Mouse (Mus musculus): Measurements from ENCODE around the gene Ankzf1. TPM values are rescaled to one million over a fixed set of nuclear protein-coding genes. Genes with fewer than 3 reads are reported as not detected.
A peak's percentile ranks its signal among the peaks of the same experiment; 100 is the strongest.

The Ankzf1 gene
- total and polyA plus RNA-seq, 3 experiments = 5.5 to 16.7 TPM; not detected in 1

GRCm38 (mm10) chr1:75226138-75226537, 34.2 kb downstream of the Ankzf1 start (continued):
- no peak for TF ChIP-seq SMC3 (IDR thresholded peaks at IDR 0.05; ENCODE audit: low read depth, low read length)
- 0 out of 2 replicates have a peak, but pooled peaks have one; percentile 8 for TF ChIP-seq ELF1 (IDR thresholded peaks at IDR 0.05; ENCODE audit: low read depth, low read length)

DNA sequence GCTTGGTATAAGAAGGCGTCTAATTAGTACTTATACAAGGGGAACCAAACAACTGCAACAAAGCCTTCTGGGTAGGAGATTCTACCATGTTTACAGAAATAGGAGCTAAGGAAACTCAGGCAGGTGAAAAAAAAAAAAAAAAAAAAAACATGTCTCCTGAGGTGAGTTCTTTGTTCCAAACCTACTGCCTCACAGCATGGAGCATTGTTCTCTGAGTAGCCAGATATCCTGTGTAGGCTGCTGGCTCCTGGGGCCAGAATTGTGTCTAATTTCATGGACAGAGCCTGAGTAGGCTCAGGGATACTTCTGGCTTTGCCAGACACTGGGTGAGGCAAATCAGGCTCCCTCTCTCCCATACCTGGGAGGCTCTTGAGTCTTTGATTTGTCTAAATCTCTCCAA, 35.7 kb downstream of the Ankzf1 start:
- no peak overlapping the region for H3K4me3 ChIP-seq (ENCODE audit: control insufficient read depth in 1 of 2, insufficient read depth in 1 of 2, low read depth in 2 of 2, low read length in 2 of 2)
- H3K27ac ChIP-seq (ENCODE audit: control insufficient read depth, low read depth, low read length) = peak overlapping the region; percentile 53
- TF ChIP-seq ZKSCAN1 (IDR thresholded peaks at IDR 0.05; ENCODE audit: low read depth, low read length) = no peak
- TF ChIP-seq POLR2AphosphoS5 (IDR thresholded peaks at IDR 0.05; ENCODE audit: borderline replicate concordance, low read depth, low read length) = no peak
- no peak for TF ChIP-seq RCOR1 (IDR thresholded peaks at IDR 0.05; ENCODE audit: low read depth, low read length)
- TF ChIP-seq CTCF (IDR thresholded peaks at IDR 0.05 in 2 of 3, conservative IDR thresholded peaks at IDR 0.05 in 1 of 3; ENCODE audit: control insufficient read depth in 1 of 3, insufficient read depth in 1 of 3, low read depth in 2 of 3, low read length in 3 of 3, poor library complexity in 1 of 3, severe bottlenecking in 1 of 3) = no peak
- no peak for TF ChIP-seq ELF1 (IDR thresholded peaks at IDR 0.05; ENCODE audit: low read depth, low read length)
- no peak for TF ChIP-seq E2F4 (IDR thresholded peaks at IDR 0.05; ENCODE audit: borderline replicate concordance, low read depth, low read length)
- H3K4me1 ChIP-seq (ENCODE audit: control insufficient read depth in 1 of 2, insufficient read depth in 2 of 2, low read length in 2 of 2) = peaks cover 38 to 74% of the 10 kb centered on the region in 2 experiments
- no peaks in the 10 kb centered on the region for H3K27me3 ChIP-seq (ENCODE audit: control insufficient read depth in 1 of 2, insufficient read depth in 2 of 2, low read length in 2 of 2)
- no peaks in the 10 kb centered on the region; the same call in 1 of the 2 replicates for H3K79me2 ChIP-seq (ENCODE audit: control insufficient read depth, insufficient read depth, low read length, poor library complexity)
- no peak for DNase-seq (ENCODE audit: low read depth, low spot score)
- H3K36me3 ChIP-seq (ENCODE audit: control insufficient read depth in 1 of 2, insufficient read depth in 2 of 2, low read length in 2 of 2) = peaks cover 0 to 61% of the 10 kb centered on the region in 2 experiments; a peak in 2 of 4 replicates
- no peaks in the 10 kb centered on the region for H3K9me3 ChIP-seq (replicated peaks; ENCODE audit: insufficient read depth, low read length)
- peak overlapping the region; percentile 37 for H3K9ac ChIP-seq (ENCODE audit: control insufficient read depth, low read depth, low read length, poor library complexity, severe bottlenecking)

- peaks cover 28 to 60% of the 10 kb centered on the region in 2 experiments for H3K4me1 ChIP-seq (ENCODE audit: control insufficient read depth in 1 of 2, insufficient read depth in 2 of 2, low read length in 2 of 2)
- peaks cover 0 to 51% of the 10 kb centered on the region in 2 experiments; a peak in 2 of 4 replicates for H3K36me3 ChIP-seq (ENCODE audit: control insufficient read depth in 1 of 2, insufficient read depth in 2 of 2, low read length in 2 of 2)
- H3K27ac ChIP-seq (ENCODE audit: control insufficient read depth, low read depth, low read length) = peak overlapping the region; percentile 36
- H3K27me3 ChIP-seq (ENCODE audit: control insufficient read depth in 1 of 2, insufficient read depth in 2 of 2, low read length in 2 of 2) = no peaks in the 10 kb centered on the region
- H3K4me3 ChIP-seq (ENCODE audit: control insufficient read depth in 1 of 2, insufficient read depth in 1 of 2, low read depth in 2 of 2, low read length in 2 of 2) = no peak overlapping the region
- H3K9me3 ChIP-seq (replicated peaks; ENCODE audit: insufficient read depth, low read length) = no peaks in the 10 kb centered on the region
- no peaks in the 10 kb centered on the region for H3K79me2 ChIP-seq (ENCODE audit: control insufficient read depth, insufficient read depth, low read length, poor library complexity)
- peak; percentile 92 for DNase-seq (ENCODE audit: low read depth, low spot score)
- H3K9ac ChIP-seq (ENCODE audit: control insufficient read depth, low read depth, low read length, poor library complexity, severe bottlenecking) = no peak overlapping the region
- TF ChIP-seq CTCF (IDR thresholded peaks at IDR 0.05 in 2 of 3, conservative IDR thresholded peaks at IDR 0.05 in 1 of 3; ENCODE audit: control insufficient read depth in 1 of 3, insufficient read depth in 1 of 3, low read depth in 2 of 3, low read length in 3 of 3, poor library complexity in 1 of 3, severe bottlenecking in 1 of 3) (no peak), MXI1 (IDR thresholded peaks at IDR 0.05; ENCODE audit: low read depth, low read length) (peak; percentile 40; the same call in 1 of the 2 replicates), USF1 (IDR thresholded peaks at IDR 0.05; ENCODE audit: low read depth, low read length) (no peak), ETS1 (IDR thresholded peaks at IDR 0.05; ENCODE audit: low read depth, low read length) (peak; percentile 90), KAT2A (conservative IDR thresholded peaks at IDR 0.05; ENCODE audit: low read depth, low read length) (no peak), UBTF (IDR thresholded peaks at IDR 0.05; ENCODE audit: borderline replicate concordance, insufficient read depth, low read depth, low read length) (no peak), SMC3 (IDR thresholded peaks at IDR 0.05; ENCODE audit: low read depth, low read length) (no peak), RAD21 (IDR thresholded peaks at IDR 0.05; ENCODE audit: low read depth, low read length) (no peak), ZKSCAN1 (IDR thresholded peaks at IDR 0.05; ENCODE audit: low read depth, low read length) (no peak), SIN3A (IDR thresholded peaks at IDR 0.05; ENCODE audit: low read length) (peak; percentile 71; the same call in 1 of the 2 replicates), MAFK (IDR thresholded peaks at IDR 0.05; ENCODE audit: borderline replicate concordance, low read depth, low read length) (no peak), CHD2 (IDR thresholded peaks at IDR 0.05; ENCODE audit: low read length) (no peak), TBP (IDR thresholded peaks at IDR 0.05; ENCODE audit: low read depth, low read length) (no peak), USF2 (IDR thresholded peaks at IDR 0.05; ENCODE audit: borderline replicate concordance in 1 of 2, insufficient read depth in 1 of 2, low read depth in 1 of 2, low read length in 2 of 2) (no peak), MYC (IDR thresholded peaks at IDR 0.05; ENCODE audit: low read depth, low read length) (no peak), RCOR1 (IDR thresholded peaks at IDR 0.05; ENCODE audit: low read depth, low read length) (peak; percentile 75), MEF2A (IDR thresholded peaks at IDR 0.05; ENCODE audit: extremely low read depth, insufficient replicate concordance, low read depth, low read length, poor library complexity, severe bottlenecking) (no peak), ZC3H11A (IDR thresholded peaks at IDR 0.05; ENCODE audit: low read depth, low read length) (no peak), POLR2AphosphoS5 (IDR thresholded peaks at IDR 0.05; ENCODE audit: borderline replicate concordance, low read depth, low read length) (no peak), ZNF384 (IDR thresholded peaks at IDR 0.05; ENCODE audit: low read depth, low read length) (no peak), TCF12 (IDR thresholded peaks at IDR 0.05; ENCODE audit: low read depth, low read length) (peak; percentile 90), POLR2A (IDR thresholded peaks at IDR 0.05; ENCODE audit: control insufficient read depth in 1 of 2, insufficient read depth in 1 of 2, low read depth in 1 of 2, low read length in 2 of 2, poor library complexity in 1 of 2) (no peak), NELFE (IDR thresholded peaks at IDR 0.05; ENCODE audit: low read depth, low read length) (no peak), POLR2AphosphoS2 (IDR thresholded peaks at IDR 0.05; ENCODE audit: low read length) (no peak), CHD1 (IDR thresholded peaks at IDR 0.05; ENCODE audit: low read depth, low read length) (no peak), HCFC1 (IDR thresholded peaks at IDR 0.05; ENCODE audit: low read depth, low read length) (0 out of 2 replicates have a peak, but pooled peaks have one; percentile 45)
Measured at GRCm38 (mm10) chr1:75229158-75229557, 37.2 kb downstream of the Ankzf1 start.

Data from MEL (cell line).